Mouse (Mus musculus) liver, postnatal 0 days (tissue): ENCODE measurements at regions not wholly inside any gene's neighbourhood (a gene's known extent, or its start where the extent isn't known, plus 50 kb on each side); places are given as distances from the start of the nearest gene placed in this dataset.
A peak's percentile ranks its signal among the peaks of the same experiment; 100 is the strongest.

Source experiments
- ATAC-seq: fragments of 200-750 bp; cut with Nextera tagmentation; 2 replicates; pipeline ENCODE4 v1.8.0; 2017; ENCODE audit warnings: mild to moderate bottlenecking, moderate library complexity
- DNase-seq: peaks from one replicate; pipeline ENCODE4 v3.0.0-alpha.2; 2016
- H3K27ac ChIP-seq: fragments of 300-500 bp; sonication (generic); 2 replicates; pipeline ENCODE4 v1.5.1; 2014; ENCODE audit warnings: antibody characterized with exemption, moderate library complexity, mild to moderate bottlenecking, low read depth
- H3K27me3 ChIP-seq: fragments of 300-500 bp; sonication (generic); 2 replicates; pipeline ENCODE4 v1.6.1; 2014; ENCODE audit warnings: low read length, control low read depth, mixed read lengths; ENCODE audit not compliant: insufficient read depth
- H3K36me3 ChIP-seq: fragments of 300-500 bp; sonication (generic); replicated peaks from 2 replicates; pipeline ENCODE4 v1.6.1; 2014; ENCODE audit warnings: mild to moderate bottlenecking, control low read depth, low read length, moderate library complexity, mixed read lengths; ENCODE audit not compliant: insufficient read depth
- H3K4me1 ChIP-seq: fragments of 300-500 bp; sonication (generic); 2 replicates; pipeline ENCODE4 v1.6.1; 2014; ENCODE audit warnings: antibody characterized with exemption, mild to moderate bottlenecking, control low read depth; ENCODE audit not compliant: insufficient read depth
- H3K4me2 ChIP-seq: fragments of 300-500 bp; sonication (generic); 2 replicates; pipeline ENCODE4 v1.6.1; 2014; ENCODE audit warnings: low read depth, mild to moderate bottlenecking, low read length, moderate library complexity, mixed read lengths
- H3K4me3 ChIP-seq: fragments of 300-500 bp; sonication (generic); 2 replicates; pipeline ENCODE4 v1.5.1; 2014; ENCODE audit warnings: low read depth, low read length
- H3K9ac ChIP-seq: fragments of 300-500 bp; sonication (generic); replicated peaks from 2 replicates; pipeline ENCODE4 v1.6.1; 2014; ENCODE audit warnings: mild to moderate bottlenecking, moderate library complexity
- H3K9me3 ChIP-seq: fragments of 300-500 bp; sonication (generic); 2 replicates; pipeline ENCODE4 v1.6.1; 2016; ENCODE audit warnings: mild to moderate bottlenecking, control low read depth, low read length, mixed read lengths
- CTCF ChIP-seq: sonication (generic); IDR thresholded peaks from 2 replicates; pipeline ENCODE4 v1.5.1; 2016; ENCODE audit warnings: antibody characterized with exemption, low read depth
- EP300 ChIP-seq: IDR thresholded peaks from 2 replicates; pipeline ENCODE4 v1.6.1; 2016; ENCODE audit warnings: antibody characterized with exemption, low read depth, mild to moderate bottlenecking
- WGBS: fragments of 180-500 bp; shearing (Covaris S2); extraction: QIAGEN DNeasy Blood & Tissue Kit; methylation state at CpG from one replicate; pipeline ENCODE4 v1.1.7; 2014; ENCODE audit not compliant: insufficient replicate concordance; 5-methylcytosine and 5-hydroxymethylcytosine counted together

DNA sequence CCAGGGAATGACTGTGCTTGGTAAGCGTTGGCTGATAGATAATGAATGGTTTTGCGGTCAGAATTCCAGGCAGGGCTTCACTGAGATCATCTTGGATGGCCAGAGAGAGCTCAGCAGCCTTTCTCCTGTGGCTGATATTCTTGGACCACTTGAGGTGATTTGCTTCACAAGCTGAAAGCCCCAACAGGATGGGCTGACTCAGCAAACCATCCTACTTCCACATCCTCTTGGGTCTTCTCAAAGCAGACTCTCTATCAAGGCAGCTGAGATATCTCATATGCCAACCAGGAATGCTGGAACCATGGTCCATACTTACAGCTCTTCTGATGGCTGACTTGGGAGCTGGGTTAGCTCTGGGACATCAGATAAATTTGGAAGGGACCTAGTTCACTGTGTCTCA lies 259.8 kb upstream of the Id2 start:
- Histone ChIP-seq H3K4me1 (no peaks in the 10 kb centered on the region), H3K9ac (no peak overlapping the region), H3K27me3 (no peaks in the 10 kb centered on the region), H3K4me2 (no peak overlapping the region), H3K36me3 (no peaks in the 10 kb centered on the region), H3K27ac (no peak overlapping the region), H3K9me3 (no peaks in the 10 kb centered on the region), H3K4me3 (no peak overlapping the region)
- no peak for DNase-seq
- no peak for TF ChIP-seq CTCF
- TF ChIP-seq EP300, result no peak
- ATAC-seq, result no peak
- 63% methylated on average over 2 of the region's 2 CpGs for WGBS

GRCm38 (mm10) chr12:25355217-25355616 lies 258.3 kb upstream of the Id2 start:
- 53% methylated on average over 1 of the region's 1 CpGs for WGBS
- no peak overlapping the region for H3K4me2 ChIP-seq
- H3K27me3 ChIP-seq, result no peaks in the 10 kb centered on the region
- DNase-seq, result no peak
- H3K4me3 ChIP-seq, result no peak overlapping the region
- no peak overlapping the region for H3K9ac ChIP-seq
- no peaks in the 10 kb centered on the region for H3K4me1 ChIP-seq
- no peak for ATAC-seq
- no peak for TF ChIP-seq EP300
- TF ChIP-seq CTCF, result no peak; the same call in 1 of the 2 replicates
- no peak overlapping the region for H3K27ac ChIP-seq
- no peaks in the 10 kb centered on the region for H3K9me3 ChIP-seq
- H3K36me3 ChIP-seq, result no peaks in the 10 kb centered on the region

GRCm38 (mm10) chr12:25353402-25353896 lies 256.5 kb upstream of the Id2 start:
- Histone ChIP-seq H3K4me1 (no peaks in the 10 kb centered on the region), H3K9me3 (no peaks in the 10 kb centered on the region), H3K36me3 (no peaks in the 10 kb centered on the region), H3K27ac (no peak overlapping the region), H3K9ac (no peak overlapping the region), H3K4me2 (no peak overlapping the region), H3K27me3 (no peaks in the 10 kb centered on the region), H3K4me3 (no peak overlapping the region)
- 81% methylated on average over 10 of the region's 10 CpGs for WGBS
- ATAC-seq, result no peak
- TF ChIP-seq EP300 (no peak), CTCF (no peak)
- DNase-seq, result no peak

DNA sequence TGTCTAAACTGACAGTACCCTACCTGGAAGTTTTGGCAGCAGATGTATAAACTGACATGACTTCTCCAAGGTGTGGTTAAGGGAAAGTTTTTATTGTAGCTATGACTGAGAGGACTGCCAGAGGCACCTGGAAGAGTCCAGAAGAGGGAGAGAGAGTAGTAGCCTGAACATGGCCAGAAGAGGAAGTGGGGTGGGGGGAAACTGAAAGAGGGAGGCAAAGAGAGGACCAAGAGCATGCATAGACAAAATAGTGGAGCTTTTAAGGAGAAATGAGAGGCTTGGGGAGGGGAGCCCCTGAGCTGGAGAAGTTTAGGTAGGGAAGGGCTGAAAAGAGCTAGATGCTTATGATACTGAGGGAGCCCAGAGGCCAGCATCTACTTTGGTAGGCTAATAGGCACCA lies 255.2 kb upstream of the Id2 start:
- Histone ChIP-seq H3K4me2 (no peak overlapping the region), H3K4me1 (no peaks in the 10 kb centered on the region), H3K9ac (no peak overlapping the region), H3K4me3 (no peak overlapping the region), H3K9me3 (no peaks in the 10 kb centered on the region), H3K36me3 (no peaks in the 10 kb centered on the region), H3K27ac (no peak overlapping the region), H3K27me3 (no peaks in the 10 kb centered on the region)
- ATAC-seq (no peak), DNase-seq (no peak)
- TF ChIP-seq EP300 (no peak), CTCF (no peak)

DNA sequence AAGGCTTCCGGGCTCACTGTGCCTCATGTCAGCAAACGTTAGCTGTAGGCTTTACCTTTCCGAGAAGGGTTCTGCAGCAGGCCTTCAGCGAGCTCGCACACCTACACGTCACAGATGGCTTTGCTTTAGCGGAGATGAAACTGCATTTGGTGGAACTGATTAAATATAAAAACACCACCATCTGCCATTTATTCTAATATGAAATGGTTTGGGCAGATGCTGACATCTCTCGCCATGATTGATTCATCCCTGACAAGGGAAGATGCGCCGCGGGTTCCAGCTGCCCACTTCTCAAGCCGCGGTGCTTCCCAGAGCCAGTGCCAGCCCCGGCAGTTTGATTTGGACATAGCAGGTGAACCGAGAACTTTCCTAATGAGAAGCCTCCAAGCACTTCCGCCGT lies 247.4 kb upstream of the Id2 start:
- DNase-seq, result no peak
- 84% methylated on average over 17 of the region's 17 CpGs for WGBS
- peaks cover 2% of the 10 kb centered on the region; the same call in 1 of the 2 replicates for H3K4me1 ChIP-seq
- H3K4me3 ChIP-seq, result no peak overlapping the region
- H3K9me3 ChIP-seq, result no peaks in the 10 kb centered on the region
- H3K27ac ChIP-seq, result no peak overlapping the region
- TF ChIP-seq CTCF (no peak), EP300 (no peak)
- no peak overlapping the region for H3K4me2 ChIP-seq
- no peak overlapping the region for H3K9ac ChIP-seq
- no peaks in the 10 kb centered on the region for H3K36me3 ChIP-seq
- H3K27me3 ChIP-seq, result no peaks in the 10 kb centered on the region
- ATAC-seq, result no peak

GRCm38 (mm10) chr12:25338771-25339170 lies 241.8 kb upstream of the Id2 start:
- H3K9me3 ChIP-seq, result no peaks in the 10 kb centered on the region
- no peaks in the 10 kb centered on the region for H3K36me3 ChIP-seq
- H3K4me2 ChIP-seq, result no peak overlapping the region
- no peaks in the 10 kb centered on the region for H3K27me3 ChIP-seq
- DNase-seq (no peak), ATAC-seq (no peak)
- H3K4me3 ChIP-seq, result no peak overlapping the region
- TF ChIP-seq CTCF (peak; percentile 23; the same call in 1 of the 2 replicates), EP300 (no peak)
- 54% methylated on average over 1 of the region's 1 CpGs for WGBS
- H3K4me1 ChIP-seq, result peaks cover 3% of the 10 kb centered on the region; the same call in 1 of the 2 replicates
- H3K27ac ChIP-seq, result no peak overlapping the region
- H3K9ac ChIP-seq, result no peak overlapping the region

DNA sequence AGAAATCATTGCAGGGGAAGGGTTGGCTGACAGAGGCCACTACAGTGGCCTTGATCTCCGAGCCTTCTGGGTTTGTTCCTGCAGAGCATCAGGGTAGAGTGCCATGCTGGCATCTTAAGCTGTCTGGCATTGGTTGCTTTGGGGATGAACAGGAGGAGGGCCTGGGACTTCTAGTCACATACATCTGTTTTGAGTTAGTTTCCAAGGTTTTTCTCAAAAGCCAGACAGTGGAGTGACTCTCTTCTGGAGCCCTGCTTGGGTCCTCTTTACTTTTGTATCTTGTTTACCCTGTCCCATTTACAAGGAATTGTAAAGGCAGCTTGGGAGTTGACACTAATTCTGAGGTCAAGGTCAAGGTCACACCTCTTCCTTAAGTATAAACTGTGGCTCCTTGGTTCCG lies 239.0 kb upstream of the Id2 start:
- no peaks in the 10 kb centered on the region for H3K36me3 ChIP-seq
- no peak for ATAC-seq
- H3K27ac ChIP-seq, result peak overlapping the region; percentile 7; the same call in 1 of the 2 replicates
- peaks cover 3% of the 10 kb centered on the region; the same call in 1 of the 2 replicates for H3K4me1 ChIP-seq
- WGBS, result 85% methylated on average over 2 of the region's 2 CpGs
- peak overlapping the region; percentile 19; the same call in 1 of the 2 replicates for H3K4me2 ChIP-seq
- H3K27me3 ChIP-seq, result no peaks in the 10 kb centered on the region
- H3K9me3 ChIP-seq, result no peaks in the 10 kb centered on the region
- TF ChIP-seq EP300, result no peak
- no peak for TF ChIP-seq CTCF
- DNase-seq, result no peak
- H3K9ac ChIP-seq, result no peak overlapping the region
- H3K4me3 ChIP-seq, result no peak overlapping the region
